8 mouse cellular contexts compared by ENCODE assay signal in the genomic region with DNA sequence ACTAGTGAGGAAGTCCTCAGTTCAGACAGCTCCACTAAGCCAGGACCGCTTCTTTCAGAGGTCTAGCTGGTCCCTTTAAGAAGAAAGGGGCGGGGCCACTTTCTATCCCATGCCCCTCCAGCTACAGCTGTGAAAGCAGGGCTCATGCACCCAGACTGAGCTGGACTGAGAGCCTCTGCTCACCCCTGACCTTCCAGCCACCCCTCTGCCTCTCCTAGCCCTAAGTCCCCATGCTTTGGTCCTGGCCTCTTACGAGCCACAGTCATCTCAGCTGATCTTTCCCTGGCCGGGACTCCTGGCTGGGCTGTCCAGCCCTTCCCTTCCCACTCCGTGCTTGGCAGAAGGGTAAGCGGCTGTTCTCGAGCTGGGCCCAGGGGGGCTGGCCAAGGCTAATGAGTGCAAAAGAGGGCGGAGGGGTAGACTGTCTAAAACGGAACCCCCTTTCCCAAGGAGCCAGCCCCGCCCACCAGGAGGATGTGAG. TPM values are rescaled to one million over a fixed set of nuclear protein-coding genes. Genes with fewer than 3 reads are reported as not detected.
DNase-seq lines count a peak whose midpoint lies in the region; ATAC-seq and TF ChIP-seq lines count a peak whose summit lies in the region.
"Had no signal": no experiment of that assay in that cellular context is flagged by ENCODE, and none has a peak within 500 bp of the region (broad histone marks: within the 10 kb centered on the region; RNA-seq: fewer than 3 reads in every experiment).

No protein-coding gene starts in this region.

- H3K4me2 ChIP-seq in embryonic facial prominence, embryonic 12.5 days (replicated peaks) = peak overlapping the region; percentile 41
- peak overlapping the region; percentile 41 for H3K4me2 ChIP-seq in forebrain, embryonic 12.5 days
- peak overlapping the region; percentile 18; the same call in 1 of the 2 replicates for H3K4me2 ChIP-seq in liver, postnatal 0 days (ENCODE audit: low read depth, low read length)

- no peak overlapping the region for H3K27ac ChIP-seq in embryonic facial prominence, embryonic 12.5 days
- H3K27ac ChIP-seq in forebrain, embryonic 12.5 days = no peak overlapping the region
- no peak overlapping the region for H3K27ac ChIP-seq in liver, postnatal 0 days (ENCODE audit: low read depth)
- H3K27ac ChIP-seq: liver, embryonic 14.5 days had no signal

- H3K27me3 ChIP-seq in embryonic facial prominence, embryonic 12.5 days = peaks cover 5% of the 10 kb centered on the region; the same call in 1 of the 2 replicates
- peaks cover 8% of the 10 kb centered on the region; the same call in 1 of the 2 replicates for H3K27me3 ChIP-seq in forebrain, embryonic 12.5 days
- H3K27me3 ChIP-seq in liver, postnatal 0 days (ENCODE audit: insufficient read depth, low read length) = 0 out of 2 replicates have a peak, but pooled peaks cover 3% of the 10 kb centered on the region

- peak; percentile 60 to 65 for DNase-seq in heart, postnatal 10 days
- DNase-seq in liver, postnatal 0 days = no peak
- no peak for DNase-seq in ovary, postnatal 36 days (ENCODE audit: low spot score)
- no peak for DNase-seq in spleen, postnatal 10 days (ENCODE audit: low spot score in 2 of 2)
- no peak for DNase-seq in layer of hippocampus, adult 9-10 months (ENCODE audit: low spot score)

- 0 out of 2 replicates have a peak overlapping the region, but pooled peaks have one; percentile 15 for H3K4me3 ChIP-seq in embryonic facial prominence, embryonic 12.5 days
- peak overlapping the region; percentile 13; the same call in 1 of the 2 replicates for H3K4me3 ChIP-seq in forebrain, embryonic 12.5 days (replicated peaks)
- no peak overlapping the region for H3K4me3 ChIP-seq in liver, postnatal 0 days (ENCODE audit: low read depth, low read length)

- TF ChIP-seq EP300 in liver, postnatal 0 days (IDR thresholded peaks at IDR 0.05; ENCODE audit: low read depth) = no peak

- 28% methylated on average over 10 of the region's 10 CpGs for WGBS in embryonic facial prominence, embryonic 12.5 days
- 22% methylated on average over 10 of the region's 10 CpGs for WGBS in forebrain, embryonic 12.5 days
- WGBS in liver, postnatal 0 days (ENCODE audit: insufficient replicate concordance) = 31% methylated on average over 10 of the region's 10 CpGs

- ATAC-seq in embryonic facial prominence, embryonic 12.5 days (ENCODE audit: insufficient number of reproducible peaks, insufficient read depth, low FRiP score, low TSS enrichment) = peak; percentile 69; the same call in 1 of the 2 replicates
- peak; percentile 17; the same call in 1 of the 2 replicates for ATAC-seq in forebrain, embryonic 12.5 days (ENCODE audit: low FRiP score)
- ATAC-seq in liver, postnatal 0 days = no peak

- no peak for TF ChIP-seq CTCF in liver, postnatal 0 days (IDR thresholded peaks at IDR 0.05; ENCODE audit: low read depth)

- intact Hi-C loops in heart, postnatal 10 days (cut with DNase I) = no loop called here

- no peaks in the 10 kb centered on the region for H3K36me3 ChIP-seq in embryonic facial prominence, embryonic 12.5 days
- H3K36me3 ChIP-seq in forebrain, embryonic 12.5 days (replicated peaks) = no peaks in the 10 kb centered on the region
- no peaks in the 10 kb centered on the region for H3K36me3 ChIP-seq in liver, postnatal 0 days (replicated peaks; ENCODE audit: insufficient read depth, low read length)

- H3K9me3 ChIP-seq in embryonic facial prominence, embryonic 12.5 days = no peaks in the 10 kb centered on the region
- no peaks in the 10 kb centered on the region for H3K9me3 ChIP-seq in forebrain, embryonic 12.5 days
- no peaks in the 10 kb centered on the region for H3K9me3 ChIP-seq in liver, postnatal 0 days (ENCODE audit: low read length)

- peaks cover 9% of the 10 kb centered on the region for H3K4me1 ChIP-seq in embryonic facial prominence, embryonic 12.5 days
- peaks cover 16% of the 10 kb centered on the region for H3K4me1 ChIP-seq in forebrain, embryonic 12.5 days
- H3K4me1 ChIP-seq in liver, postnatal 0 days (ENCODE audit: insufficient read depth) = no peaks in the 10 kb centered on the region

- H3K9ac ChIP-seq in embryonic facial prominence, embryonic 12.5 days = peak overlapping the region; percentile 38; the same call in 1 of the 2 replicates
- H3K9ac ChIP-seq in forebrain, embryonic 12.5 days = no peak overlapping the region
- H3K9ac ChIP-seq in liver, postnatal 0 days (replicated peaks) = no peak overlapping the region
- H3K9ac ChIP-seq: liver, embryonic 14.5 days had no signal

RNA-seq across cellular contexts. Expression of gene Fgf18, which starts 47.1 kb away (rescaled TPM):
- 11.5 and 17.2 TPM in 2 replicates for polyA plus RNA-seq in embryonic facial prominence, embryonic 12.5 days (2016; fragmentation: Nextera tagmentation; extraction: Ambion mirVana)
- 2.1 and 2.4 TPM in 2 replicates for polyA plus RNA-seq in forebrain, embryonic 12.5 days (2016; fragmentation: Nextera tagmentation; extraction: Ambion mirVana)
- 1 to 10 TPM; 6.1 to 7.3 TPM for total RNA-seq in heart, postnatal 10 days (2021)
- 0.11 and 0.13 TPM in 2 replicates for polyA plus RNA-seq in liver, postnatal 0 days (2015; fragmentation: Nextera tagmentation; extraction: Ambion mirVana)

Comparison
In these comparisons a context has a peak if more than half of its experiments do, and no peak if none do; other contexts are left out.
1. DNase-seq: peak in heart, postnatal 10 days (2 of 2); none in liver, postnatal 0 days (single experiment), ovary, postnatal 36 days (single experiment), spleen, postnatal 10 days (0 of 2) and layer of hippocampus, adult 9-10 months (single experiment).
2. Peak in every context shown above with its lines, with median percentiles within 50 percentile points of each other: H3K4me2 ChIP-seq.